Mouse (Mus musculus): ENCODE measurements around the gene Pitx2.

The Pitx2 gene

GRCm38 (mm10) chr3:129256283-129256682 lies 56.6 kb downstream of the Pitx2 start:
- DNase-seq (ENCODE audit: extremely low spot score, low spot score) = peak; percentile 19

DNA sequence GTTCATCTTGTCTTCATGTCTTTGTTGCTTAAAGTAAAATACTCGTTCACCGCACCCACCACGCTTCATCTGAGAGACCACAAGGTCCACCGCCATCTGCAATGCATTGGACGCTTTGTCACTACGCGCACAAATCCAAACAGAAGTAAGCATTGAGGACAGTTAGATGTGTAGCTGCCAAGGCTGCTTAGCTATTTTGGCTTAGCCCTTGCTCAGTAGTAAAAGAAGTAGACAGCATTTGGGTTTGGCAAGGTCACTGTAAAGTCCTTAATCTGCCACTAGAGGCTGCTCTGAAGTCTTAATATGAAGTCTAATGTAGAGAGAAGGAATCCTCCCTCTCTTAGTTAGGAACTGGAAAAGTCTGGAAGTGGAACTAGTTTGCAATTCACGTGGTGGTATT lies 57.1 kb downstream of the Pitx2 start:
- DNase-seq (ENCODE audit: extremely low spot score, low spot score) = no peak

DNA sequence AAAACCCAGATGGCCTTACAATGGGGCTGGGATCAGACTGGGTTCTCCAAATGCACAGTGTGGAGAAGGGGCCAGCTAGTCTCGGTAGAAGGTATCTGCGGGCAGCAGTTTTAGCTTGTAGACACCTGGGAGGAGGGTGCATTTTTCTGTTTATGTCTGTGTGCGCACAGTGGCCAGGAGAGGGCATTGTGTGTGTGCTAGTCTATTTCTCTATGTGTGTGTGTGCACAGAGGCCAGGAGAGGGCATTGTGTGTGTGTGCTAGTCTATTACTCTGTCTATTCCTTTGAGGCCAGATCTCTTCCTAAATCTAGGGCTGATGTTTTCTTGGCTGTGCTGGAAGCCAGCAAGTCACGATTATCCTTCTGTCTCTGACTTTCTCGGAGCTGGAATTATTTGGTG lies 58.8 kb downstream of the Pitx2 start:
- DNase-seq (ENCODE audit: extremely low spot score, low spot score) = no peak

Measured in neural tube, embryonic 10.5 days (tissue).